Mouse (Mus musculus) ovary, postnatal 14 days (tissue): ENCODE results near the gene Adgrf3.
"Not testable (repeated sequence)": the region's sequence is repeated elsewhere in the genome, so short reads cannot be mapped to it uniquely, and the experiment has no call there.

Source experiments
- DNase-seq: peaks from one replicate; pipeline ENCODE4 v3.0.0; 2022; ENCODE audit warnings: low spot score

Adgrf3 gene

GRCm38 (mm10) chr5:30205493-30205892 is at the start of gene Adgrf3:
Adgrf3 (minus strand) TSS chr5:30205722.
- DNase-seq, result no peak

GRCm38 (mm10) chr5:30247666-30248065 is 42.1 kb upstream of the Adgrf3 start:
- no peak for DNase-seq

DNA sequence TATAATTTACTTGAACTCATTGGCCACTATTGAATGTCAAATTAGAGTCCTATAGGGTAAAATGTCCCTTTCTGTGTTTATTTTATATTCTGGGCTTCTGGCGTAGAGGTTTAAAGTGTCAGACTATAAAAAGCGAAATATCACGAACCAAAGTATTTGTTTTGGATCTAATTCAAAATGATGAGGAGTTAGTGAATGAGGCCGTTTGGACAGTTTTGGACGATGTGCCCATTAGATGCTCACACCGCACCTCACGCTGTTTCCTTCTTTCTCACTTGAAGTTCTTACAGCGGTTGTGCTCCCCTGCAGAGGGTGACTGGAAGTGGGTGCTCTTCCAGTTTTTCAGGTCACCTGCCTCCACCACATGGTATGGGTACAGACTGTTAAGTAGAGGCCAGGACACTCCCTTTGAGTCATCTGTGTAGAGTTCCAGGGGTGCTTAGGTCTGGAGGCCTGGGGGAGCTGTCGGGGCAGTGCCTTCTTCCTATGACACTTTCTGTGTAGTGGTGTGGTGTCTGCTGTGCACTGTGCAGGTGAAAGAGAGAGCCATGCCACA is 40.4 kb upstream of the Adgrf3 start:
- no peak for DNase-seq

GRCm38 (mm10) chr5:30243741-30244140 is 38.2 kb upstream of the Adgrf3 start:
- DNase-seq, result no peak

DNA sequence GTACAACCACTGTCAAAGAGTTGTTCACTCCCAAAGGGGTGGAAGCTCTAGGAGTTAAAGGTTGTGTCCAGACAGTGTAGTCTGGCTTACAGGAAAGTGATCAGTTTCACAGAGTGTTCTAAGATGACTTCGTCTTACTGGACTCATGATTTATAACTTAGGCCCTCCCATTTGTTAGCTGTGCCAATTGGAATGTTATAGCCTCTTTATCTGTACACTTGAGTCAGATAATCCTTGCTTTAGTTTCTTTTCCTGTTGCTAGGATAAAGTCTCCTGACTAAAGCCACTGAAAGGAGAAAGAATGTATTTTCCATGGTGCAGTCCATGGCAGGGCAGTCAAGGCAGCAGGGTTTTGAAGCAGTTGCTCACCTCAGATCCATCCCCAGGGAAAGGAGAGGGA is 36.9 kb upstream of the Adgrf3 start:
- DNase-seq, result no peak

- no peak for DNase-seq
Measured at GRCm38 (mm10) chr5:30240552-30240951, 35.0 kb upstream of the Adgrf3 start.

GRCm38 (mm10) chr5:30238533-30238932 is 33.0 kb upstream of the Adgrf3 start:
- no peak for DNase-seq

DNA sequence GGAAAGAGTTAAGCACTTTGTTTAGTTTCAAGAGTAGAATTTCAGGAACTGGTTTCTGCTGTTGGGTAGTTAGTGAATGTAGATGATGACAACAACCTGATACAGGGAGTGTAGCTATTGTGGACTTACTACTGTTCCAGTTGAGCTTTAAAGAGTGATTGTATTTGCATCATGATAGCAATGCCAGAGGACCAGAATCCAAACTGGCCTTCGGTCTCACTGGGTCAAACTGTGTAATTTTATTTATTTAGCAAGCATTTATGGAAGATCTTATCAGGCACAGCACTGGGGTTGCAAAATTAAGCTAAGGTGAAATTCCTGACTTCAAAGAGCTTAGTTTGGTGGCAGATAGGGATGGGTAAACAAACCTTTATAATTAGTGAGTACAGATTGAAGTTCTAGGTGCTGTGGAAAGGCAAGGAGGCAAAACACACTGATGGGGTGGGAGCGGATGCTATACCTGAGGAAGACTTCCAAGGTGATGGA is 30.2 kb upstream of the Adgrf3 start:
- no peak for DNase-seq

GRCm38 (mm10) chr5:30233979-30234378 is 28.5 kb upstream of the Adgrf3 start:
- no peak for DNase-seq

DNA sequence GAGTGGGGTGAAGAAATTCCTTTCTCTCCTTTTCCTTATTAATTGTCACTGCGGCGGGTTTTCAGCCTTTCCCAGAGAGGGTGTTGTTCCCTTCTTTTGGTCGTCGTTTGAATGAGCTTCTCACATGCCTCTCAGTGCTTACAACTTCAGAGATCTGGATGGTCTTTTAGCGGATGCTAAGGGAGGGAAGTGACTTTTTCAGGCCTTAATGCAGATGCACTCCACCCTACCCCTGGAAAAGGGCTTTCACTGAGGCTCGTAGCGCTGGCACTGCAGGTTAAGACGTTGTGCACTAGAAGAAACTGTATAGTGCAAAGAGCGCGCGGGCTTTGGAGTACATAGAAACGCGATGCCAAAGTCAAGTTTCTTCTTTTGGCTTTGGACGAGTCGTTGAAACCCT is 27.5 kb upstream of the Adgrf3 start:
- no peak for DNase-seq

- peak; percentile 94 for DNase-seq
Measured at GRCm38 (mm10) chr5:30232271-30232971, 26.9 kb upstream of the Adgrf3 start, which contains the start of gene Selenoi. Selenoi (plus strand) TSS chr5:30232581.

DNA sequence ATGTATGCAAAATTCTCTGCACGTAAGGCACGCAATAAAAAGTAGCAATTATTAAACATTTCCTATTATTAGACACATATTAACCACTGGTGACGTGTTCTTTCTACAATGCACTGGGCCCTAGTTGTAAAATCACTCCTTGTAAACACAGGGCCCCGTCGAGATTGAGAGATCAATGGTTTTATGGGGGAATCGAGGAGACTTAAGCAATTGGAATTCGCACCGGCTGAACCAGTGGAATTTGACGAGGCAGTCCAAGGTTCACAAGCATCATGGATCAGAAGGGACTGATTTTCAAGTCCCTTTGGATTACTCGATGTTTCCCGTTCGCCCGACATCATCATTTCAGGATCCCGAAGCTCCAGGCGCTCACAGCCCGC is 26.4 kb upstream of the Adgrf3 start:
- DNase-seq, result no peak

GRCm38 (mm10) chr5:30230901-30231300 is 25.4 kb upstream of the Adgrf3 start:
- DNase-seq, result no peak

DNA sequence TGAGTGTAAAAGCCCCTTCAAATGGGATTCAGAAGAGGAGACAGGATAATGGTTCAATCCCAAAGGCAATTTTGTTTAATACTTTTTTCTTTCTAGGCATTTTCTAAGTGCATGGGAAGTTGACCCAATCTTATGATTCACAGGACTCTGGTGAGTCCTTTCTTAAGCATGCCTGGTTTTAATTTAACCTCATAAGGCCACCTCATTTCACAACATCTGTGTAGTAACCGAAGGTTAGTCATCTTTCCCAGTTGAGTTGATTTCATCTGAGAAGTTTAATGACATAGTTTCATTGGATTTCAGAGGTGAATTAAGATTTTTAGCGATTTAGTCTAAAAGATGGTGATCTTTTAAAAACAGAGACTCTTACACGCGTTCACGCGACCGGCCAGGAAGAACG is 17.2 kb upstream of the Adgrf3 start:
- DNase-seq, result no peak

- DNase-seq, result no peak
Measured at GRCm38 (mm10) chr5:30220666-30221065, 15.1 kb upstream of the Adgrf3 start.

- no peak for DNase-seq
Measured at GRCm38 (mm10) chr5:30219715-30220114, 14.2 kb upstream of the Adgrf3 start.

GRCm38 (mm10) chr5:30215970-30216369 is 10.4 kb upstream of the Adgrf3 start:
- no peak for DNase-seq

DNA sequence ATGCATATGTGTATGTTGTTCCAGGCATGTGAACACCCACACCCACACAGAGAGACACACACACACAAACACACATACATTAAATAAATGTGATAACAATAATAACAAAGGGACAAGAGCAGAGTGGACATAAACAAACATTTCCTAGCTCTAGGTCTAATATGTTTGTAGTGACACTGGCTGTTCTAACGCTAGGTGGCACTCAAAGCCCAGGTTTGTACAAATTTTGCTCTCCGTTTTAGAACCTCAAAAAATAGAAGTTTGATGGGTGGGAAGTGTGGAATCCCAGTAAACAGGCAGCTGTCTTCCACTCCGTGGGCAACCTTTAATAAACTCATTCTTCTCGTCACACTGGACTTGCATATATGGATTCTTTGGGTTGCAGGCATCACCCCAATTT is 9.4 kb upstream of the Adgrf3 start:
- peak; percentile 48 for DNase-seq

DNA sequence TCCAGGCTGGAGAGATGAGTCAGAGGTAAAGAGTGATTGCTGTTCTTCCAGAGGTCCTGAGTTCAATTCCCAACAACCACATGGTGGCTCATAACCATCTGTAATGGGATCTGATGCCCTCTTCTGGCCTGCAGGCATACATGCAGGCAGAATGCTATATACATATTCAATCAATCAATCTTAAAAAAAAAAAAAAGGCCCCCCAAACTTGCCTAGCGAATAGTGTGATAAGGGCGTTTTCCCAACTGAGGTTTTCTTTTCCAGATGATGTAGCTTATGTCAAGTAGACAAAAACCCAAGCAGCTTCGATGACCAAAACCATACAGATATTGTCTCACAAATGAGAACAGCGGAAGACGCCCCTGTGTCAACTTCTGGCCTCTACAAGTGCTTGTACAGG is 5.2 kb upstream of the Adgrf3 start:
- not testable (repeated sequence) for DNase-seq

DNA sequence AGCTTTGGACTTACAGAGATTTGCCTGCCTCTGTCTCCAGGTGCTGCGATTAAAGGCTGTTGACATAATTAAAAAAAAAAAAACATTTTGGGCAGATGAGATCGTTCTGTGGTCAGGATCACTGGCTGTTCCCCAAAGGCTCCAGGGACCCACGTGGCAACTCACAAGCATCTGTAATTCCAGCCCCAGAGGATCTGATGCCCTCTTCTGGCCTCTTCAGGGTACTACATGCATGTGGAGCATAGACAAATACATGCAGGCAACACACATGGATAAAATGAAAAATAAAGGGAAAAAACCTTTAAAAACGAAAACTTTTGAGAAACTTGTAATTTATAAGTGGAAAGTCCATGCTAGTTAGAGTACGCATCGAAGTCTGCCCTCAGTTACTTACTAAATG is 1.8 kb upstream of the Adgrf3 start:
- no peak for DNase-seq

- no peak for DNase-seq
Measured at GRCm38 (mm10) chr5:30205034-30205433, 488 bp downstream of the Adgrf3 start.

DNA sequence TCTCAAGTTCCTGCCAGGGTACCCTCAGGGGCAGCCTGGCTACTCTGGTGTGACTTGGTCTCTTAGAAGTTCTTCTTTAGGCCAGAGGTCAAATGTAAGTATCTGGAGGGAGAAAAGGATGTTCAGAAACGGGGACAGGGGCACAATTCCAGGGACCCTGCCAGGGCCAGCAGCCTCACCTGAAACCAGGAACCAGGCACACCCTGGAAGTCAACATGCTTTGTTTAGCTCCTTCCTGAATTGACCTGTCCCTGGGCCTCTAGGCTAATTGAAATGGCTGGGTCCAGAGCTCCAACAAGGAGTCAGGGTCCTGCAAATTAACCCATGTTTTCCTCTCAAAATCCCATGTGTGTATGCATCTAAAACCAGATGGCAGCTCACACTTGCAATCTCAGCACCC is 1.1 kb downstream of the Adgrf3 start:
- DNase-seq, result no peak

- no peak for DNase-seq
Measured at GRCm38 (mm10) chr5:30203216-30203885, 2.2 kb downstream of the Adgrf3 start.
